Mouse (Mus musculus): ENCODE measurements around the gene Hoxd13.

The Hoxd13 gene

GRCm38 (mm10) chr2:74707599-74707998 lies 39.5 kb downstream of the Hoxd13 start:
- DNase-seq (ENCODE audit: inconsistent ontology term) = no peak

- no peak for DNase-seq (ENCODE audit: inconsistent ontology term)
Observed at GRCm38 (mm10) chr2:74708676-74709075, 40.6 kb downstream of the Hoxd13 start.

- no peak for DNase-seq (ENCODE audit: inconsistent ontology term)
Observed at GRCm38 (mm10) chr2:74709465-74710419, 41.6 kb downstream of the Hoxd13 start.

GRCm38 (mm10) chr2:74710929-74711543 lies 42.9 kb downstream of the Hoxd13 start:
- DNase-seq (ENCODE audit: inconsistent ontology term) = no peak

GRCm38 (mm10) chr2:74711721-74712621 lies 43.9 kb downstream of the Hoxd13 start, which contains the start of the genes Hoxd3 and Hoxd4:
TSS of gene Hoxd3 (plus strand) at chr2:74711927.
TSS of gene Hoxd4 (plus strand) at chr2:74711929.
- DNase-seq (ENCODE audit: inconsistent ontology term) = peak; percentile 39

DNA sequence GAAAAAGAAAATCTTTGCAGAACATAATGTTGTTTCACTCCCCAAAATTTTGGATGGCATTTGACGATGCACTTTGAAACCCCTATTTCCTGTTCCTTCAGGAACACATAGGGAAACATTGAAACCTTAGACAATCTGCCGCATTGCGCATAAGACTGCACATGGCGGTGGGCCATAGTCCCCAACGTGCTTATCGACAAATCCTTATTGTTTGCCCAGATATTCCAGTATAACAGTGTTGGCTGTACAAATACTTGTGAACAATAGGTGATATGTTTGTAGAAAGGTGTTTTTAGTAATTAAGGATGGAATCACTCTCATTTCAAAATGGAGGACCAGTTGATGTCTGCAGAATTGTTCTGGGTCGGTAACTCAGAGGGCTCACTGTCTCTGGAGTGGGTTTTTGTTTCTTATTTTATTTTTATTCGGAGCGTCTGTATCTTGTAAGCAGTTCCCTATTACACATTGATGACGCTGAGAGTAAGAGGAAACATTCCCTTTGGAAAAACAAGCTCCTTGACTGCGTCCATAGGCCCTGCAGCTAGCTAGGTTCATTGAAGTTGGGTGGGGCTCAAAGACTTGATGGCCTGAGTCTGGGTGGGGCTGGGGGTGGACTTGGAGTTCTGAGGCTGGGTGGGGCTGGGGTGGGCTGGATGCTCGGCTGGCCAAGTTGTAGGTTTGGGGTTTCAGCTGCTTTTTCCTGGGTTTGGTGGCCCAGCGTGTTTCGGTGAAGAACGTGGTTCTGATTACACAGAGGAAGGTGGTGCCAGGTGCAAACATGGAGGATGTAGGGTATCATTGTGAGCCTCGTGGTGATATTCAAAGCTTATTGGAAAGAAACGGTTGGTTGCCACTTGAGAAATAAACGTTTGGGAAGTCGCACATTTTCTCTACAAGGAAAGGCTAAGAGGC lies 45.4 kb downstream of the Hoxd13 start:
- no peak for DNase-seq (ENCODE audit: inconsistent ontology term)

GRCm38 (mm10) chr2:74714156-74714789 lies 46.2 kb downstream of the Hoxd13 start:
- no peak for DNase-seq (ENCODE audit: inconsistent ontology term)

- DNase-seq (ENCODE audit: inconsistent ontology term) = no peak
Observed at GRCm38 (mm10) chr2:74714881-74715280, 46.8 kb downstream of the Hoxd13 start.

GRCm38 (mm10) chr2:74715504-74716241 lies 47.6 kb downstream of the Hoxd13 start:
- DNase-seq (ENCODE audit: inconsistent ontology term) = peak; percentile 79

GRCm38 (mm10) chr2:74720384-74720783 lies 52.3 kb downstream of the Hoxd13 start:
- no peak for DNase-seq (ENCODE audit: inconsistent ontology term)

DNA sequence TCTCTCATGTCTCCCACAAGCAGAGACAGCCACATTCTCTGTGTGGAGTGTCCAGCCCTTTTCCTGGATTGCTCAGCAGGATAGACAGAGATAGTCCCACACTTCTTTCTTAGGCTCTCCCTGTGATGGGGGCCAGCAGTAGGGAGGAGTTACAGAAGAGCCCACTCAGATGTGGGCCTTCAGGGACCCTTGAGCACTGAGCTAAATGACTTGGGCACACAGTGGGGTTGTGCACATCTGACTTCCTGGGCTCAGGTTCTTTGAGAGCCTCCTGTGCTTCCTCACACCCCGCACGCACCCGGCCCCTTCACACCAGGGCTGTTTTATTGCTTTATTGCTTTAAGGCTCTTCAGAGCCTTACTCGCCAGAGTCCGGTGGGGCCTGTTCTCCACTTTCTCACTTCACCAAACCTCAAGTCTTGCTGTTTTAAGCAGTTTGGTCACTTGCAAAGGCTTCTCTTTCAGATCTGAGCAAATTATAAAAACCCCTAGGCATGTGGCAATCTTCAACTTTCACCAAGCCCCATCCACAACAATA lies 52.9 kb downstream of the Hoxd13 start:
- no peak for DNase-seq (ENCODE audit: inconsistent ontology term)

All from Muller cell, postnatal 12 days (primary cell).